Mouse (Mus musculus) testis, adult 2 months (tissue): ENCODE measurements around the gene Mmp14. TPM values are rescaled to one million over a fixed set of nuclear protein-coding genes. Genes with fewer than 3 reads are reported as not detected.

ENCODE experiments used
- H3K27ac ChIP-seq: fragments of 200-500 bp; 2 replicates; pipeline ENCODE4 v1.5.1; 2012; ENCODE audit warnings: low read depth, low read length; ENCODE audit not compliant: control insufficient read depth, insufficient read depth
- H3K27me3 ChIP-seq: fragments of 200-500 bp; 2 replicates; pipeline ENCODE4 v1.6.1; 2012; ENCODE audit warnings: mild to moderate bottlenecking, low read length, moderate library complexity; ENCODE audit not compliant: control insufficient read depth, insufficient read depth
- H3K36me3 ChIP-seq: fragments of 200-500 bp; 2 replicates; pipeline ENCODE4 v1.6.1; 2012; ENCODE audit warnings: mild to moderate bottlenecking, low read length; ENCODE audit not compliant: control insufficient read depth, insufficient read depth
- H3K4me1 ChIP-seq: fragments of 200-500 bp; 2 replicates; pipeline ENCODE4 v1.6.1; 2012; ENCODE audit warnings: low read length; ENCODE audit not compliant: control insufficient read depth, insufficient read depth
- H3K4me3 ChIP-seq: fragments of 200-500 bp; 2 replicates; pipeline ENCODE4 v1.5.1; 2012; ENCODE audit warnings: low read depth, mild to moderate bottlenecking, low read length, moderate library complexity, mixed read lengths; ENCODE audit not compliant: control insufficient read depth
- CTCF ChIP-seq: fragments of 200-500 bp; IDR thresholded peaks from 2 replicates; pipeline ENCODE4 v1.5.1; 2012; ENCODE audit warnings: low read depth, mild to moderate bottlenecking, inconsistent platforms, low read length, moderate library complexity; ENCODE audit not compliant: control insufficient read depth, insufficient read depth, insufficient replicate concordance
- POLR2A ChIP-seq: fragments of 200-500 bp; IDR thresholded peaks from 2 replicates; pipeline ENCODE4 v1.6.1; 2012; ENCODE audit warnings: low read depth, mild to moderate bottlenecking, inconsistent platforms, low read length, moderate library complexity; ENCODE audit not compliant: control insufficient read depth
- polyA plus RNA-seq: library from polyadenylated mRNA; depleted of rRNA; stranded (reverse); fragments of >200 nt; gene quantifications from 2 replicates; pipeline ENCODE4 v1.2.3, GENCODE M21; 2012; rRNA removed

The Mmp14 gene
- polyA plus RNA-seq: 16.8 and 17.4 TPM in 2 replicates

GRCm38 (mm10) chr14:54431334-54432077 is at the start of gene Mmp14:
Gene Mmp14 (plus strand): TSS chr14:54431612.
- TF ChIP-seq POLR2A: no peak
- TF ChIP-seq CTCF: no peak
- Histone ChIP-seq H3K4me3 (peak within 1 kb of the TSS; percentile 79), H3K27me3 (no peaks in the 10 kb centered on the region), H3K4me1 (peaks cover 13% of the 10 kb centered on the region), H3K27ac (peak within 1 kb of the TSS; percentile 75), H3K36me3 (no peaks in the 10 kb centered on the region)

- no peaks in the 10 kb centered on the region for H3K27me3 ChIP-seq
- H3K4me1 ChIP-seq: no peaks in the 10 kb centered on the region
- H3K36me3 ChIP-seq: no peaks in the 10 kb centered on the region
- H3K4me3 ChIP-seq: no peak overlapping the region
- no peak overlapping the region for H3K27ac ChIP-seq
- TF ChIP-seq CTCF (no peak), POLR2A (no peak)
These were observed 49.6 kb upstream of the Mmp14 start for GRCm38 (mm10) chr14:54381816-54382215.

DNA sequence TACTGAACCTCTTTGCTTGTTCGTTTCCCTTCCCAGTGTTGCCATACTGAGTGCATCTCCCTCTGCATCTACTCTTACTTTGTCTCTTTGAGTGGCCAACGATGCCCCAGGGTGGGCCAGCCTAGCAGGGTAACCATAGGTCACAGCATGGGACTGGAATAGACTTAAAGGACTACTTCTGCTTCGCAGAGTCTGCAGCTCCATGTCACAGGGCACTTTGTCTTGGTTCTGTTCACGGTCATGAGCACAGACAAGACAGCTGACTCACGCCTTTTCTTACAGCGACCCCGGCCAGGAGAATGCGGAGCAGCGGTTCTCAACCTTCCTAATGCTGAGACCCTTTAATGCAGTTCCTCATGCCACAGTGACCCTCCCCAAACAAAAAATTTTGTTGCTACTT is 48.8 kb upstream of the Mmp14 start:
- Histone ChIP-seq H3K27ac (no peak overlapping the region), H3K36me3 (no peaks in the 10 kb centered on the region), H3K4me3 (no peak overlapping the region), H3K4me1 (no peaks in the 10 kb centered on the region), H3K27me3 (no peaks in the 10 kb centered on the region)
- no peak for TF ChIP-seq POLR2A
- no peak for TF ChIP-seq CTCF

GRCm38 (mm10) chr14:54383355-54383771 is 48.0 kb upstream of the Mmp14 start:
- Histone ChIP-seq H3K4me3 (no peak overlapping the region), H3K27ac (no peak overlapping the region), H3K27me3 (no peaks in the 10 kb centered on the region), H3K36me3 (no peaks in the 10 kb centered on the region), H3K4me1 (no peaks in the 10 kb centered on the region)
- TF ChIP-seq POLR2A: no peak
- TF ChIP-seq CTCF: no peak

- Histone ChIP-seq H3K27ac (no peak overlapping the region), H3K36me3 (no peaks in the 10 kb centered on the region), H3K27me3 (no peaks in the 10 kb centered on the region), H3K4me3 (no peak overlapping the region), H3K4me1 (no peaks in the 10 kb centered on the region)
- no peak for TF ChIP-seq POLR2A
- no peak for TF ChIP-seq CTCF
These were observed 47.0 kb upstream of the Mmp14 start for GRCm38 (mm10) chr14:54384396-54384795.

GRCm38 (mm10) chr14:54385968-54386618 is 45.3 kb upstream of the Mmp14 start:
- H3K4me1 ChIP-seq: no peaks in the 10 kb centered on the region
- H3K27ac ChIP-seq: no peak overlapping the region
- TF ChIP-seq CTCF (no peak), POLR2A (no peak)
- H3K36me3 ChIP-seq: no peaks in the 10 kb centered on the region
- no peaks in the 10 kb centered on the region for H3K27me3 ChIP-seq
- no peak overlapping the region for H3K4me3 ChIP-seq

GRCm38 (mm10) chr14:54387546-54387945 is 43.9 kb upstream of the Mmp14 start:
- no peak for TF ChIP-seq CTCF
- TF ChIP-seq POLR2A: no peak
- no peaks in the 10 kb centered on the region for H3K27me3 ChIP-seq
- no peaks in the 10 kb centered on the region for H3K4me1 ChIP-seq

More at GRCm38 (mm10) chr14:54387546-54387945, 43.9 kb upstream of the Mmp14 start:
- Histone ChIP-seq H3K4me3 (no peak overlapping the region), H3K27ac (no peak overlapping the region), H3K36me3 (no peaks in the 10 kb centered on the region)
